Mouse (Mus musculus): ENCODE measurements around the gene Nrxn1.

The Nrxn1 gene

DNA sequence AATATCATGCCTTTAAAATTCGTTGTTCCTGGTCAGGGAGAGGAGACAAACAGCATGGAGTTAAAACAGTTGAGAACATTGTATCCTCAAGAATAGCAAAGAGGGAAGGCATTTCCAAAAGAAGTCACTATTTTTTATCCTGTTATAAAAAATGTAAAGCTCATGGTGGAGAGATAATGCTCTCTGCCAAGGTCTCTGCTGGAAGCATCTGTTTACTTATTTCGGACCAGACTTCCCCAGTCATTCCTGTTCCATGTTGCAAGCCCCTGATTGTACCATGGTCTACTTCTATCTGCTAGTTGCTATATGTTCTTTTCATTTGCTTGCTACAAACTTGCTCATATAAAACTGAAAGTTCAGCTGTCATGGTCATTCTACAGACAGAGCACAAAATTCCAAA lies 137.7 kb downstream of the Nrxn1 start:
- DNase-seq: no peak

DNA sequence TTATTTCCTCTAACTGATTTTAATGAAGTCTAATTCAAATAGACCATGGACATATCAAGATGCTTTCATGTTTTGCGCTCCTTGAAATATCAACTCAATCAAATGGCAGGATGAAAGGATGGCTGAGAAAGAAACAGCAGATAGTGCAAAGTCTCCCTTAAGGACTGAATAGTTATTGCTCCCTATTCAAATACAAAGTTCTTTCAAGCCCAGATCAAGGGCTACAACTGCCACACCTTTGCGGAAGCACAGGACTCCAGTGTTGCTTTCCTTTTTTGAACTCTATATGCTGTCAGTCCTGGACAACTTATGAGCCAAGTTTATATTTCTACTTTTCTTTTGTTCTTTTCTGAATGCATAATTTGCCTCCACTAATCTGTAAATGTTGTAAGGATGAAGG lies 157.9 kb downstream of the Nrxn1 start:
- no peak for DNase-seq

DNA sequence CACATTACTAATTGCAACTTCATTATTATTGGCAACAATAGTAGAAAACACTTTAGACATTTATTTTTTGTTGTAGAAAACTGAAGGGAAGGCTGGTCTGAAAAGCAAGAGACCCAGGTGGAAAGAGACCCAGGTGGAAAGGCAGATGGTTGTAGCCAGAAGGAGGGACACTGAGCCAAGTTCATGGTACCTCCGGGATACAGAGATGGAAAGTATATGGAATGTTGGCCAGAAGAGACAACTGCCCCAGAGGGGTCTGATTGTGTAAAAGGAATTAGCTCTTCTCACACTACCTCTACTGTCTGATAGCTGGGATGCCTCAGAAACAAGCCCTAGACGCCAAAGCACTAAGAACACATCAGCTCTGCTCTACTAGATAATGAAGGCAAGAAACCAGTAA lies 179.6 kb downstream of the Nrxn1 start:
- DNase-seq: no peak

DNA sequence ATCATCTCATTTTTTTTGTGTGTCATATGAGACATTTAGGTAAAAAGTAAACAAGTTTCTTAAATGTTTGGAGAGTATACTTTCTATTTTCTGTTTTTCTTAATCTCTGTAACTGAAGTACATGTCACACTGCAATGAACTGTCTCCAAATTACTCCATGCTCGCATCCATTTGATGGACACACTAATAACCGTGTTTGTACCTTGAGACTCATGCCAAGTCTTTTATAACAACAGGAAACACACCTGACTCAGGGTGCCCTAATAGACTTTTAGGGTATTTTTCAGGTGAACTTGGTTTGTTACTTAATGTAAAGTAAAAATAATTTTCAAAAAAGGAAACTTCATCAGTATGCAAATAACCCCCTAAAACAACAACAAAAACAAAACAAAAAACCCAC lies 180.1 kb downstream of the Nrxn1 start:
- DNase-seq: no peak

DNA sequence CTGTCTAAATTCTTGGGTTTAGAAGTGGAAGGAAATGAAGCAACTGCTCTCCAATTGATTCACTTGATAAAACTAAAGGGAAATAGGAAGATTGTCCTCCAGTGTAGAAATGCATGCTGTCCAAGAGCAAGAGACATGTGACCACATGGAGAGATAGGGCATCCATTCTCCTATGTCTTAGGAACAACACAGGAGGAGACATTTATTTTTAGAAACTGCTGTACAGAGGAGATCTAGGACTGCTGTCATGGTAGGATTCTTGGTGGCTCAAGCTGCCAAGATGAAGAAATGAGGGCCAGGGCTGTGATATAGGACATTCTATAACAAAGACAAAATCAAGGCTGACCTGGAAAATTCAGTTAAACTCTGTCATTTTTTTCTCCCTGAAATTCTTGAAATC lies 180.5 kb downstream of the Nrxn1 start:
- no peak for DNase-seq

DNA sequence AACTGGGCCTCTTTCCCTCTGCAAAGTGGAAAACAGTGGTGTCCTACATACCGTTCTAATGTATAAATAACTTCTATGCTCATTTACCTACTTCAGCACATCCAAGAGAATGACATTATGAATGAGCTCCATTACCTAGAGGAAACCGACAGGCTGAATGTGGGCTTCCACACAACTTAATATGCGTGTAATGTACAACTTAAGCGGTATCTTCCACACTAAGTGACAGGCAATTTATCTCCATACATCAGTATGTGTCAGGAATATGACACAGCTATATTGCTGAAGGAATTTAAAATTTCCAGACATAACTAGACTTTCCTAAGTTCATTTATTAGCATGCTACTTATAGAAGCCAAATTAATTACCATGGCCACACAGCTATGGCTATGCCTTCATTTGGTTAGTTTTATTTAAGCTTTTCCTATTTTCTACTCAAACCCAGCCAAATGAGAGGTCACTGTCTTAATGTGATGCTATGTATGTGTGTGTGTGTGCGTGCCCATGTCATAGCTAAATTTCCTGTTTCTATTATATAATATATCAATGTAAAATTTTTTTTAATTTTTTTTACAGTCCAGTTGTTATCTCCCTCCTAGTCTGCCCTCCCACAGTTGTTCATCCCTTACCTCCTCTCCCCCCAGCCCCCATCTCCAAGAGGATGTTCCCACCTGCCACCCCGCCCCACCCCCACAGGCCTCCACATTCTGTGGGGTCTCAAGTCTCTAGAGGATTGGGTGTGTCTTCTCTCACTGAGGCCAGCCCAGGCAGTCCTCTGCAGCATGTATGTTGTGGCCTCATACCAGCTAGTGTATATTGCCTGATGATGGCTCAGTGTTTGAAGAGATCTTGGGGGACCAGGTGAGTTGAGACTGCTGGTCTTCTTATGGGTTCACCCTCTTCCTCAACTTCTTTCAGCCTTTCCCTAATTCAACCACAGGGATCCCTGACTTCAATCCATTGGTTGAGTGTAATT lies 186.5 kb downstream of the Nrxn1 start:
- DNase-seq: no peak

DNA sequence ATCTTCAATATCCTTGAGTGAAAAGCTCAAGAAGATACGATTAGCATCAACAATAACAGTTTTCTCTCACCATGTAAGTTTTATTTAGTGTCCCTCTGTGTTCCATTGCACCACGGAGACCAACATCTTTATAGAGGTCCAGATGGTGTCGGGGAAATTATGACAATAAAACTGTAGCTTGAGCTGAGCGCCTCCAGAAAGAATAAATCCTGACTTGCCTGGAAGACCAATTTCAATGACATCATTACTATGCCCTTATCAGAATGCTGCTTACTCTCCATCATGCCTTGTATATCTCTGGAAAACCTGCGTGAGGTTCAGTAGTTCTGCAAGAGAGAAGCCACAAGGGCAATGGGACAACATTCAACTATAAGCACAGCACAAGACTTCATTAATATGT lies 187.7 kb downstream of the Nrxn1 start:
- DNase-seq: no peak

DNA sequence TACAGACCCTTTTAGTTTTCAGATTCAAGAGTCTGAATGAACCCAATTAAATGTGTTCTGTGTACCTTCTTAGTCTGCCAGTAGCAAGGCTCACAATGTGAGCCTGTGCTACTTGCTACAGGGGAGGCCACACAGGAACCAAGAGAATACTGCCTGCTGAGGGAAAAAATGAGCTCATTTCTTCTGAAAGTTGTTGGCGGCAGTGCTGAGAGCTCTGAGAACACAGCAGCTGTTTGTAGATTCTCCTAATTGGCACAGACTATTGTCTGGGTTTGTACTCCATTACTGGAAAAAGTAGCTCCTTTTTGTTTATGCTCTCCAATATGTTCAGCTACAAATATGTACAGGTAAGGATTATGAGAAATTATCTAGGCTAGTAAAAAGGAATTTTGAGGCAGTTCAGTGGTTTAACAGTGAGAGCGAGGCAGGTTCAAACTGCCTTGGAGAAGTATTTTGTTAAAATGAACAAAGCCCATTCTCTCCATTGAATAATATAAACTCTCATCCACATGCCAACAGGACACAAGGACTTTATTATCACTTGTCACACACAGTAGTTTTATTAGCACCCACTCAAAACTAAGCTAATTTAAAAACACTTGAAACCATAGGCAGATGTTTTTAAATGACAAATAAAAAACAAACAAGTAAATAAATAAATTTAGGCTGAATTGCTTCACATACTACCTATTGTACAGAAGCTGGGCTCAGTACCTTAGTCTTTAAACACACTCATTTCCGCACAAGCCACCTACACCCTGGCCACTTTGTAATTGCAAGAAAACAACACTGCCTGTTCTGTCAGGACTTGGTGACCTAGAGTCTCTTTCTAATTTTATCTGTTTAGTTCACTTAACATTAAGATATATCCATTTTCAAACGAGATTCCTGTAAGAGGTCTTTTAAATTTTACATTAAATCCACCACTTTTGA lies 200.3 kb downstream of the Nrxn1 start:
- no peak for DNase-seq

DNA sequence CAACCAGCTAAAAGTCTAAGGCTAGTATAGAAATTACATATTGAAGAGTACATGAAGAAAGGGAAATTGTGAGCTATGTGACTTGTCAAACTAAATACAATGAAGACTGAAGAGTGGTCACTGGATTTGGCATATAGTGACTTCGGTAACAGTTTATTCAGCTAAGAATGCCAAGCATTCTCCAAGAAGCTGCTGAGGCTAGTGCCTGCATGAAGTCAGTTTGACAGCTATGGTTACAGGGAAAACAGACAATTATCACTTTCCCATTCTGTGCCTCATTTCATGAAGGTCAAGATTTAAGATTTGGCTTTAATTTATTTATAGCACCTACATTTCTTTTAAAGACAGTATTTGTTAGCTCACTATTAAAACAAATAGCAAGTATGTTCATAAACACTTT lies 201.2 kb downstream of the Nrxn1 start:
- no peak for DNase-seq

DNA sequence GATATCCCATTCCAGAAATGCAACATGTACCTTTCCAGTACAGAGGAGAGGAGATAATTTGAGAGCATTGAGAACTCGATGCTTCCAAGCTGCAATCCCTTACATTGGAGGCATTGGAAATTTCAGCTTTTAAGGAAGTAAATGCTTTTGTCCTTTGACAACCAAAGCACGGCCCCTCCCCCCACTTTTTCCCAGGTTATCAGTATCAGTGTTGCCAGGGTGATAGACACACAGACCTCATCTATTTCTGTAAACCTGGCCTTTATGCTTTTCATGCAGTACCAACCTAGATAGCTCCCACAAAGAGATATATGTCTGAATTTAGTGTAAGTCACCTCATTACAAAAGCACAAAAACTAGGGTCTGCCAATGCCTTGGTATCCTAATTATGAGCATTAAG lies 235.6 kb downstream of the Nrxn1 start:
- no peak for DNase-seq

DNA sequence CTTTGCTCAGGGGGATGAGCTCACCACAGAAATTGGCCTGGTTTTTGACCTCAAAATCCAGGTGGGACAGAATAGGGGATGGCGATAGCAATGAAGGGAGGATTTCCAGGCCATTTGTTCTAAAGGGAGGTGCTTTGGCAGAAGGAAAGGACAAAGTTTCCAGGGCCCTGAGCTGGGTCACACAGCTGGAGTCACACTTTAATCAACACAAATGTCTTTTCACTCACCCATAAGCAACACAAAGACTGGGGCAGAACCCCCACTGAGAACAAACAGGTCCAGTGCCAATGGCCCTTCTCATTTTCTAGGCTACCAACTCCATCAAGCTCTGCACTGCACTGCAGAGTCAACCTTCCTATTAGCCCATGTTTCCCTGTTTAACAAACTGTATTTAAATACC lies 249.0 kb downstream of the Nrxn1 start:
- no peak for DNase-seq

DNA sequence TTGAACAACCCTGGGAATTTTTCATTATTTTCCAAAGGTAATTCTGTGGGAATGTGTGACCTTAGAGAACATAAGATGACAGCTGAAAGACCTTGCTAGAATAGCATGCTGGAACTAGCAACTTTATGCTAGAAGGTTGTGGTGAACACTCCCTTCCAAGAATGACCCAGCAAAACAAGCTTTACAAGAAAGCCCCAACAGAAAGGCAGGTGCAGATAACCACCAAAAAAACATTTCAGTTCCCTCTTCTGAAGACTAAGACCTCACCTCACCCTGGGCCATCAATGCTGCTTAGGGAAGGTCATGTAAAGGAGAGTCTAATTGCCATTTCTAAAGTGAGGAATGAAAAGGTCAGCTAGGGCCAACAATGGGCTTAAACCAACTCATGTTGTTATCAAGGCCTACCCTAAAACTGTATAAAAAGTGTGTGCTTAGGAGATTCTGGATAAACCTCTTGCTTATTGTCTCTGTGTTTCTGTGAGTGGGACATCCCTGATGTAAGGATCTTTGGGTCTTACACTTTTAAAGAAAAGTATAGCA lies 249.7 kb downstream of the Nrxn1 start:
- no peak for DNase-seq

DNA sequence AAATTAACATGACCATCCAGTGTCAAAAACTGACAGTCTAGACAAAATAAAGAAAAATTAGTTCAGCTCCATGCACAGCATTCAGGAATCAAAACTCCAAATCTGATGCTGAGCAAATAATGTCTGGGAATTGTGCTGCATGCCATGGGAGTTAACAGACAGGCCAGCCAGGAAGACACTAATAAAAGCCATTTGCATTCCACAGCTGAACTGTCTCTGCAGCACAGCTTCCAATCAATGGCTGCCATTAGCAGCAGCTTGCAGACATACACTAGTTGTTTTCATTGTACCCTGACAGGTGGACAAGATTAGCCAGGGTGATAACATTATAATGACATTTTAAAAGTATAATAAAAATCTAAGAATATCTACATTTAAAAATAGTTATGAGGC lies 255.9 kb downstream of the Nrxn1 start:
- no peak for DNase-seq

DNA sequence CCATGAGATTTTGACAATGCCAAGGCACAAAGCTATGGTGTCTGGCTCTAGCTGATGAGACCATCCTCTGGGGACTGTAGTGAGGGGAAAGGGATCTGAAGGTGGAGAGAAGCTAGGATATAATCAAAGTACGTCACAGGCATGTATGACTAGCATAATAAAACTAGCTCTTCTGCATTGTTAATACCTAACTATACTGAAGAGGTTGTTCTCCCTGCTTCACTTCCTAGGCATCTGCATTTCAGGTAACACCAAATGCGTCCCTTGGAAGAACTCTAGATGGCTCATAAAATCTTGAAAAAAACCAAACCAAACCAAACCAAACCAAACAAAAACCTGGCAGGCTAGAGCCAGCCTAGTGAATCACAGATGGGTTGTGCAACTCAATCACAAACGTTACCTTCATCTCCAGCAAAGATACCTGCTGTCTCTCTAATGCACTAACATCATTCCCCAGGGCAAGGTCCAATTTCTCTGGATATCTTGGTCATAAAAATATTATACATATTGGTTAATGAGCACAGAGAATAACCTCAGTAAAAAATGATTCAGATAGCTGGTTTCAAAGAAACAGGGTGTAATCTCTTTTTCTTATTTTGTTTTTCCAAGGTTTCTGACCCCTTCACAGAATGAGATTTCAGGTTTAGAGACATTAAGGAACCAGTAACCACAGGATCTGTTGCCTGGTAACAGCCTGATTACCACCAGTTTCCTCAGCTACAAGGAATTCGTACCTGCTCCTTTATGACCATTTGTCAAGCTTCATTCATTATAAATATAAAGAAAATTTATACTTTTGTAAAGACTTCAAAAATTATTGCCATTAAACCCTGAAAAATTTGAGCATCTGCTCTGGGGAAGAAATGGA lies 256.5 kb downstream of the Nrxn1 start:
- DNase-seq: no peak

DNA sequence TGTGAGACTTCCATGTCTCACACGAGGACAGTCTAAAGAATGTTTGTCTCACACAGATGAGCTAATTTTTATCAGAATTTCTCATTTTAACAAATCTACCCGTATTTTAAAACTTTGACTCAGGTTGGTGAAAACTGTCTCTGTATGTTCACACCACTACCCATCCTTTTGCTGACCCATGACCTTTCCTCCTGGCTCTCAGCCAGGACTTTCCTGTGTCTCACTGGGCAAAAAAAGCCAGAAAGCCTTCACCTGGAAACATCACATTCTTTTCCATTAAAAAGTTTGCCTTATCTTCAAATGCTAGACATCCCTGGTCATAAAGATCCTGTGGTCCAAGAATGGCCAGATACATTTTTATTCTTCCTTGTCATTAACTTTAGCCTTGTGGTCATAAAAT lies 274.5 kb downstream of the Nrxn1 start:
- DNase-seq: no peak

DNA sequence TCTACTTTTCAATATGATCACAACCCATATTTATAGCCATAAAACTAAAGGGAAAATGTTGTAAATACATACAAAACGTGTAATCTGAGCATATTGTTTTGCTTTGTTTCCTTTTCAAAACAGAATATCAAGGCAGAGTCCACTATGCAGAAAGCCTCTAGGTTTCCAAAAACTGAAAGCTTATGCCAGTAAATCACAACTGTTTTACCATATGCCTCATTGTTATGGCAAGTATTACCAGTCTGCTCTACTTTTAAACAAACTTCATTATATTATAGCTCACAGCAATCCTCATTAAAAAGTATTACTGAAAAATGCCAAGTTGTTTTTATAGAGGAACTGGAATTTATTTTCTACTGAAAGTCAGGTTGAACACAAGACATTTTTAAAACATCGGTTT lies 275.0 kb downstream of the Nrxn1 start:
- DNase-seq: no peak

DNA sequence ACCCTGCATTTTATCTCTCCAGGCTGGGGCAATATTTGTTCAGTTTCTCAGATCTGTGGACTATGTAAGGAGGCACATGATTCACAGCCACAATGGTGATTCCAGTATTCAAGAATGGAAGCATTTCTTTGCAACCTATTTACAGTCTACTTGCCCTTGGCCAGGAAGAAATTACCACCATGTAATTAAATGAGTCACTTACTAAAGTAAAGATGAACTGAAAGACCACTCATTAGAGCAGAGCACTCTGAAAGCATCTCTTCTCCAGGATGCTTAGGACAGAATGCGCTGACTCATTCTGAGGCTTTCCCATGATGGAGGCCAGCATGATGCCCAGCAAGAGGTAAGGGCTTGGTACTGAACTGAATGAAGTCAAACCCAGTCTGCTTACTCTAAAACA lies 277.6 kb downstream of the Nrxn1 start:
- no peak for DNase-seq

DNA sequence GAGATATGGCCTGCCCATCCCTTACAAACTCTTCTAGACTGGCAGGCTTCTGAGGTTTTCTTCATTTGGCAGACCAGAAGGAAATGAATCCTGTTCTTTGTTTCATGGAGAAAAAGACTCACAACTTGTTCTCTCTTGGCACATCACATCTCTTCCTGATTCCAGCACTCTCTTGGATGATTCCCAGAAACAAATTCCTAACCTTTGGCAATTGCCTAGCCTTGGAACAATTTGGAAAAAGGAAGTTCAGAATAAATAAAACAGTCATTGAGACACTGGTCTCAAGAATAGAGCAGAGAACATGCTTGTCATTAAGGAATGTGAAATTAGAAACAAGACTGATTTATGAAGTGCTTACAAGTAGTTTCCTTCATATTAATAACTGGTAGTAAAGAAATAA lies 279.1 kb downstream of the Nrxn1 start:
- DNase-seq: no peak

DNA sequence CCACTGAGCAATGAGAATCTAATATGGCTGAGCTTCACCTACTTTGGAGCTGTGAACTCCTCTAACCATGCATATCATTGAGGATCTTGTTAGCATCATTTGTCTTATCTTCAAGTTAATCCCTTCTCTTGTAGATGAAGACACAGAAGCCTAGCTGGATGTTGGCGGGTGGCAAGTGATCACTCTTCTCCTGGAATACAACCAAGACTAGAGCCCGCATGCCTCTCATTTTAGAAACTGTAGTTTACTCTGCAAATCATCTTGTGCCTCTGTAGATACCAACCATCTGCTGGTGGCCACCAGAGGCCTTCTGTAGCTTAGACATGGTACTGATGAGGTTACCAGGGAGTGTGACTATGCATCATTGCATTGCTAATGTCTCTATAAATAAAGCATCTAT lies 280.4 kb downstream of the Nrxn1 start:
- DNase-seq: no peak

DNA sequence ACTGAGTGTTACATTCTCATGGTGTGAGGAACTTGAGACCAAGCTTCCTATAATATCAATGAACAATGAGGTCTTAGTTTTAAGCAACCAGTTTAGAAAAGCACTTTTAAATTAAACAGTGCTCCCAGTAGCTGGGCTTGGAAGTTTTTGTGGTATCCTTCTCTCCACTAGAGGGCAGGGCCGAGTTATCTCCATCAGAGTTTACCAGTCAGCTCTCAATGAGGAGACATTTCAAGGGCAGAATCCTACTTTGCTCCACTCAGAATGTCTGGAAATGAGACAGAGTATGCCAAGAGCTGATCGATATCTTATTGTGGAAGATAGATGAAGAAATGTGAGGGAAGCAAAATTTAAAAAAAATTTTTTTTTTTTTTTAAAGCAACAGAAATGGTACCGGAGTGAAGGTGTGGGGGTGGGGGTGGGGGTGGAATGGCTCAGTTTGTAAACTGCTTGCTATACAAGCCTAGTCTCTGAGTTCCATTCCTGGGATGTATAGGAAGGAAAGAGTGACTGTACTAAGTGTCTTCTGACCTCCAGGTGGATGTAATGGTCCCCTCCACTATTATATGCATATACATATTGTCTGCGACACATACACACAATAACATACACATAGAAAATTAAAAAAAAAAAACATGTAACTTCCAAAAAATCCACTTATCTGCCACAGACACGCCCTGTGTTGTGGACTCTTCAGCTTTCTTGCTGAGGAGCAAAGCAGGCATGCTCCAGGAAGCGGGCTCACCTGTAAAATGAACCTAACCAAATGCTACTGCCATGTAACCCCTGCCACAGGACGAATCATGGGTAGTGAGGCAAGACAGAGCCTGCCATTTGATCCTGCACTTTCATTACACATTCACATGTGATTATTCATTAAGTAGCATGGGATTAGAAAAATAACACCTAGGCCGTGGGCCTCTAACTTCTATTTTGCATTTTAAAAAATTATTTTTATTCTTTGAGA lies 283.4 kb downstream of the Nrxn1 start:
- DNase-seq: peak; percentile 48

DNA sequence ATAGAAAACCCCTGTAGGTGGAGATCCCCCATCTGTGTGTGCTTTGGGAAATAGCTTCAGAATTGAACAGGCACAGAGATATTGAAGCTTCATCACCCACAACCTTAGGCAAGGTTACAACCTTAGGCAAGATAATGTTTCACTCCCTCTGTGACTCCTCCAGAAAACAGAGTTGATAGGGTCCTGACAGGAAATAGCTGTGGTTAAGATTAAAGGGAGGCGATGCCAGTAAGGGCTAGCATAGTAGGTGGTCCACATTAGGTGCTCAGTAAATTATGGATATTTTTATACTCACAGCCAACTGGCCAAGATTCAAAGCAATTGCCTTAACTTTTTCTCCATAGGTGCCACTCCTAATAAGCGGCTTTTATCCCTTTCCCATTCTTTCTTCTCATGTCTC lies 284.6 kb downstream of the Nrxn1 start:
- no peak for DNase-seq

Data from kidney, adult 18-20 months (tissue).